Mouse (Mus musculus) heart, postnatal 0 days (tissue): ENCODE measurements around the gene Stx8. TPM values are rescaled to one million over a fixed set of nuclear protein-coding genes. Genes with fewer than 3 reads are reported as not detected.

Experiments
- ATAC-seq: fragments of 200-750 bp; cut with Nextera tagmentation; 2 replicates; pipeline ENCODE4 v1.8.0; 2017; ENCODE audit warnings: low read depth, moderate number of reproducible peaks, moderate library complexity; ENCODE audit not compliant: insufficient read depth
- DNase-seq: peaks from one replicate; pipeline ENCODE4 v3.0.0-alpha.2; 2016; ENCODE audit warnings: low spot score
- H3K27ac ChIP-seq: fragments of 300-500 bp; sonication (generic); 2 replicates; pipeline ENCODE4 v1.5.1; 2014; ENCODE audit warnings: low read depth, mild to moderate bottlenecking
- H3K27me3 ChIP-seq: fragments of 300-500 bp; sonication (generic); 2 replicates; pipeline ENCODE4 v1.6.1; 2014; ENCODE audit warnings: low read length, mixed read lengths; ENCODE audit not compliant: control insufficient read depth, insufficient read depth
- H3K36me3 ChIP-seq: fragments of 300-500 bp; sonication (generic); replicated peaks from 2 replicates; pipeline ENCODE4 v1.6.1; 2014; ENCODE audit warnings: low read length, mixed read lengths; ENCODE audit not compliant: control insufficient read depth, insufficient read depth
- H3K4me1 ChIP-seq: fragments of 300-500 bp; sonication (generic); 2 replicates; pipeline ENCODE4 v1.6.1; 2014; ENCODE audit warnings: antibody characterized with exemption; ENCODE audit not compliant: control insufficient read depth, insufficient read depth
- H3K4me2 ChIP-seq: fragments of 300-500 bp; sonication (generic); 2 replicates; pipeline ENCODE4 v1.6.1; 2014; ENCODE audit warnings: low read depth, mild to moderate bottlenecking, low read length, moderate library complexity
- H3K4me3 ChIP-seq: fragments of 300-500 bp; sonication (generic); 2 replicates; pipeline ENCODE4 v1.5.1; 2014; ENCODE audit warnings: low read depth, low read length
- H3K9ac ChIP-seq: fragments of 300-500 bp; sonication (generic); replicated peaks from 2 replicates; pipeline ENCODE4 v1.6.1; 2014; ENCODE audit warnings: low read depth, low read length, mixed read lengths
- H3K9me3 ChIP-seq: fragments of 300-500 bp; sonication (generic); replicated peaks from 2 replicates; pipeline ENCODE4 v1.6.1; 2016; ENCODE audit warnings: low read length; ENCODE audit not compliant: control insufficient read depth
- CTCF ChIP-seq: IDR thresholded peaks from 2 replicates; pipeline ENCODE4 v1.5.1; 2016; ENCODE audit warnings: antibody characterized with exemption, control low read depth, low read depth
- EP300 ChIP-seq: IDR thresholded peaks from 2 replicates; pipeline ENCODE4 v1.6.1; 2016; ENCODE audit warnings: antibody characterized with exemption, low read depth
- WGBS: fragments of 180-500 bp; shearing (Covaris S2); extraction: QIAGEN DNeasy Blood & Tissue Kit; methylation state at CpG from one replicate; pipeline ENCODE4 v1.1.7; 2014; 5-methylcytosine and 5-hydroxymethylcytosine counted together
- polyA plus RNA-seq: library from polyadenylated mRNA; unstranded; fragments of >200 nt; fragmentation: Nextera tagmentation; extraction: Ambion mirVana; gene quantifications from 2 replicates; pipeline ENCODE4 v1.2.1, GENCODE M21; 2015
- total RNA-seq: library from RNA; depleted of rRNA; stranded (reverse); fragments of >200 nt; gene quantifications from 2 replicates; pipeline ENCODE4 v1.2.3, GENCODE M21; 2014; ENCODE audit warnings: low replicate concordance

The Stx8 gene
- total and polyA plus RNA-seq, 2 experiments from 2014 or later = 15.9 to 69.0 TPM

GRCm38 (mm10) chr11:68231558-68231957 lies 265.6 kb downstream of the Stx8 start:
- no peaks in the 10 kb centered on the region for H3K4me1 ChIP-seq
- ATAC-seq = no peak
- 91% methylated on average over 5 of the region's 5 CpGs for WGBS

GRCm38 (mm10) chr11:68233469-68233965 lies 267.5 kb downstream of the Stx8 start:
- ATAC-seq = no peak
- DNase-seq = no peak
- Histone ChIP-seq H3K4me3 (no peak overlapping the region), H3K9me3 (0 out of 2 replicates have a peak, but pooled peaks cover 4% of the 10 kb centered on the region), H3K27me3 (no peaks in the 10 kb centered on the region), H3K4me1 (no peaks in the 10 kb centered on the region), H3K27ac (no peak overlapping the region), H3K4me2 (no peak overlapping the region), H3K9ac (no peak overlapping the region), H3K36me3 (no peaks in the 10 kb centered on the region)
- WGBS = 70% methylated on average over 9 of the region's 9 CpGs
- TF ChIP-seq CTCF (no peak), EP300 (no peak)

More at GRCm38 (mm10) chr11:68231558-68231957, 265.6 kb downstream of the Stx8 start:
- TF ChIP-seq EP300 (no peak), CTCF (peak; percentile 12; the same call in 1 of the 2 replicates)
- peaks cover under 1% of the 10 kb centered on the region; the same call in 1 of the 2 replicates for H3K36me3 ChIP-seq
- H3K27ac ChIP-seq = no peak overlapping the region
- no peak for DNase-seq
- H3K4me2 ChIP-seq = no peak overlapping the region
- H3K9ac ChIP-seq = no peak overlapping the region
- H3K4me3 ChIP-seq = no peak overlapping the region
- 0 out of 2 replicates have a peak, but pooled peaks cover 4% of the 10 kb centered on the region for H3K9me3 ChIP-seq
- H3K27me3 ChIP-seq = no peaks in the 10 kb centered on the region

- Histone ChIP-seq H3K36me3 (peaks cover under 1% of the 10 kb centered on the region; the same call in 1 of the 2 replicates), H3K27me3 (no peaks in the 10 kb centered on the region), H3K27ac (no peak overlapping the region), H3K4me2 (no peak overlapping the region), H3K4me1 (no peaks in the 10 kb centered on the region), H3K4me3 (no peak overlapping the region), H3K9me3 (no peaks in the 10 kb centered on the region), H3K9ac (no peak overlapping the region)
- DNase-seq (no peak), ATAC-seq (no peak)
- no peak for TF ChIP-seq EP300
- TF ChIP-seq CTCF = no peak
- WGBS = 59% methylated on average over 5 of the region's 5 CpGs
Measured at GRCm38 (mm10) chr11:68239756-68240155, 273.8 kb downstream of the Stx8 start.

- H3K9me3 ChIP-seq = no peaks in the 10 kb centered on the region
- H3K9ac ChIP-seq = no peak overlapping the region
- ATAC-seq = peak; percentile 39; the same call in 1 of the 2 replicates
- WGBS = 53% methylated on average over 16 of the region's 16 CpGs
- no peaks in the 10 kb centered on the region for H3K4me1 ChIP-seq
- H3K36me3 ChIP-seq = peaks cover 17% of the 10 kb centered on the region
- no peak overlapping the region for H3K4me2 ChIP-seq
- H3K27me3 ChIP-seq = no peaks in the 10 kb centered on the region
- H3K4me3 ChIP-seq = no peak overlapping the region
- no peak for DNase-seq
- TF ChIP-seq EP300 = no peak
- TF ChIP-seq CTCF = no peak
- H3K27ac ChIP-seq = no peak overlapping the region
Measured at GRCm38 (mm10) chr11:68244254-68244991, 278.4 kb downstream of the Stx8 start.

- no peaks in the 10 kb centered on the region for H3K9me3 ChIP-seq
- TF ChIP-seq CTCF (no peak), EP300 (no peak)
- H3K9ac ChIP-seq = no peak overlapping the region
- H3K27ac ChIP-seq = no peak overlapping the region
- H3K27me3 ChIP-seq = no peaks in the 10 kb centered on the region
- peaks cover 17% of the 10 kb centered on the region for H3K36me3 ChIP-seq
- H3K4me1 ChIP-seq = no peaks in the 10 kb centered on the region
- DNase-seq (no peak), ATAC-seq (no peak)
- WGBS = 89% methylated on average over 5 of the region's 5 CpGs
- H3K4me2 ChIP-seq = no peak overlapping the region
- no peak overlapping the region for H3K4me3 ChIP-seq
Measured at GRCm38 (mm10) chr11:68244992-68245261, 278.9 kb downstream of the Stx8 start.

- Histone ChIP-seq H3K4me3 (no peak overlapping the region), H3K27me3 (no peaks in the 10 kb centered on the region), H3K4me2 (no peak overlapping the region), H3K36me3 (peaks cover 17% of the 10 kb centered on the region), H3K4me1 (no peaks in the 10 kb centered on the region), H3K9ac (no peak overlapping the region), H3K27ac (no peak overlapping the region), H3K9me3 (no peaks in the 10 kb centered on the region)
- no peak for ATAC-seq
- 53% methylated on average over 6 of the region's 6 CpGs for WGBS
- TF ChIP-seq CTCF (no peak), EP300 (no peak)
- no peak for DNase-seq
Measured at GRCm38 (mm10) chr11:68247897-68248296, 281.9 kb downstream of the Stx8 start.
